Mouse (Mus musculus): ENCODE data around the gene Fgfr2. TPM values are rescaled to one million over a fixed set of nuclear protein-coding genes. Genes with fewer than 3 reads are reported as not detected.

Fgfr2 gene
- polyA plus RNA-seq, 1 experiment from 2014 or later: 110 TPM

DNA sequence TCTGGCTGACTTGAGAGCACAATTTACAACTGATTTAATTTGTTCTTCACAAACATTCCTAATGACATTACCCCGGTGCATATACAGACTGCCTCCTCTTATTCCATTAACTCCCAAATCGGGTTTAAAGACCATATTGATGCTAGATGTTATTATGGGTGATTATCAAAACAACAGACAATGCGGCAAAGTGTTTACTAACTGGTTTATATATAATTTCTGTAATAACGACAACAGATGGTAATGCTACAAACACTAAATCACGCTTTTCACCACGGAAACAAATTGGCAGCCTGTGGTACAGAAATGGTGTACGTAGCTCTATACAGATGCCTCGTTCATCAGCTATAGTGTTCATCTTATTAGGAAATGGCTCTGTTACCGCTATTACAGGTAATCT lies 1410.1 kb downstream of the Fgfr2 start:
- no peak overlapping the region for H3K9ac ChIP-seq (replicated peaks; ENCODE audit: low read depth)
- no peak overlapping the region for H3K27ac ChIP-seq (ENCODE audit: low read length)
- no peak overlapping the region for H3K4me2 ChIP-seq (replicated peaks; ENCODE audit: low read depth, low read length)
- no peaks in the 10 kb centered on the region for H3K9me3 ChIP-seq (ENCODE audit: low read length)
- 87% methylated on average over 9 of the region's 9 CpGs for WGBS
- H3K36me3 ChIP-seq (ENCODE audit: insufficient read depth, low read length): no peaks in the 10 kb centered on the region
- H3K27me3 ChIP-seq (replicated peaks; ENCODE audit: insufficient read depth, low read length): no peaks in the 10 kb centered on the region
- ATAC-seq (no peak), DNase-seq (ENCODE audit: low spot score) (no peak)
- no peaks in the 10 kb centered on the region for H3K4me1 ChIP-seq (ENCODE audit: insufficient read depth, low read depth, low read length)
- H3K4me3 ChIP-seq (ENCODE audit: low read depth, low read length): no peak overlapping the region
- TF ChIP-seq CTCF (IDR thresholded peaks at IDR 0.05) (no peak), EP300 (IDR thresholded peaks at IDR 0.05) (no peak)

DNA sequence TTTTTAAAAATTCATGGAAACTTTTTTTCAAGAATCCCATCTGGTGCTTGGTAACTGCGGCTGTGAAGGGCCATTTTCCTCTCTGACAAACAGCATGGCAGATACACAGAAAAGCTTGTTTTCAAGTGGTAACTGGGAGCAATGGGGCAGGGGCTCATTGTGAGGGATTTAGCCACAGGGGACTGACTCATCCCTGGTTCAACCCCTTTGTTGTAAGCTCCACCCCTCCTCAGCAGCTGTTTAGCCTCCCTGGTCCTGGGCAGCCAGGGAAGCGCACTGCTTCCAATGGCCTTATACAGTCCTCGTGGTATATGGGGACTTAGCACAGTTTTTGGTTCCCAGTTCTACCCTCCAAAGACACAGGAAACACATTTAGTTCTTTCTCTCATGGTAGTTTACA lies 1426.3 kb downstream of the Fgfr2 start:
- no peaks in the 10 kb centered on the region for H3K4me1 ChIP-seq (ENCODE audit: insufficient read depth, low read depth, low read length)
- H3K4me2 ChIP-seq (replicated peaks; ENCODE audit: low read depth, low read length): no peak overlapping the region
- H3K27ac ChIP-seq (ENCODE audit: low read length): no peak overlapping the region
- DNase-seq (ENCODE audit: low spot score): no peak
- no peaks in the 10 kb centered on the region for H3K9me3 ChIP-seq (ENCODE audit: low read length)
- H3K9ac ChIP-seq (replicated peaks; ENCODE audit: low read depth): no peak overlapping the region
- no peak for ATAC-seq
- no peak for TF ChIP-seq EP300 (IDR thresholded peaks at IDR 0.05)
- no peak for TF ChIP-seq CTCF (IDR thresholded peaks at IDR 0.05)
- 34% methylated on average over 3 of the region's 3 CpGs for WGBS
- no peaks in the 10 kb centered on the region for H3K27me3 ChIP-seq (replicated peaks; ENCODE audit: insufficient read depth, low read length)
- no peaks in the 10 kb centered on the region for H3K36me3 ChIP-seq (ENCODE audit: insufficient read depth, low read length)
- H3K4me3 ChIP-seq (ENCODE audit: low read depth, low read length): no peak overlapping the region

GRCm38 (mm10) chr7:131687324-131687723 lies 1435.8 kb downstream of the Fgfr2 start:
- H3K9me3 ChIP-seq (ENCODE audit: low read length): no peaks in the 10 kb centered on the region
- H3K27me3 ChIP-seq (replicated peaks; ENCODE audit: insufficient read depth, low read length): no peaks in the 10 kb centered on the region
- no peaks in the 10 kb centered on the region for H3K4me1 ChIP-seq (ENCODE audit: insufficient read depth, low read depth, low read length)
- DNase-seq (ENCODE audit: low spot score): peak; percentile 37
- no peak overlapping the region for H3K27ac ChIP-seq (ENCODE audit: low read length)
- H3K4me3 ChIP-seq (ENCODE audit: low read depth, low read length): no peak overlapping the region
- 86% methylated on average over 1 of the region's 1 CpGs for WGBS
- no peak for TF ChIP-seq EP300 (IDR thresholded peaks at IDR 0.05)
- TF ChIP-seq CTCF (IDR thresholded peaks at IDR 0.05): no peak
- H3K9ac ChIP-seq (replicated peaks; ENCODE audit: low read depth): no peak overlapping the region
- peak; percentile 57 for ATAC-seq
- no peaks in the 10 kb centered on the region for H3K36me3 ChIP-seq (ENCODE audit: insufficient read depth, low read length)
- H3K4me2 ChIP-seq (replicated peaks; ENCODE audit: low read depth, low read length): no peak overlapping the region

DNA sequence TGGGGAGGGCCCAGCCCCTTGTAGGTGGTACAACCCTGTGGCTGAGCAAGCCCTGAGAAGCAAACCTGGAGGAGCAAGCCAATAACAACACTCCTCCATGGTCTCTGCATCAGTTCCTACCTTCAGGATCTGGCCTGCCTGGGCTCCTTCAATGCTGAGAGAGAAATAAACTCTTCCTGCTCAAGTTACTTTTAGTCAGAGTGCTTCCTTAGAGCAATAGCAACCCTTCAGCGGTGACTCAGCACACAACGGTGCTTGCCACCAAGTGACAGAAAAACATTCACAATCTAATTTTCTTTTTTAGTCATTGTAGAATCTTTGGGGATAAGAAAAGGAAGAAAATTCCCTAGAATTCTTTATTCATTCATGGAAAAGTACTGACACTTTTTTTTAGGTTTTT lies 1446.0 kb downstream of the Fgfr2 start:
- DNase-seq (ENCODE audit: low spot score) (no peak), ATAC-seq (no peak)
- no peak overlapping the region for H3K9ac ChIP-seq (replicated peaks; ENCODE audit: low read depth)
- no peak overlapping the region for H3K27ac ChIP-seq (ENCODE audit: low read length)
- H3K4me1 ChIP-seq (ENCODE audit: insufficient read depth, low read depth, low read length): no peaks in the 10 kb centered on the region
- 93% methylated on average over 2 of the region's 2 CpGs for WGBS
- TF ChIP-seq EP300 (IDR thresholded peaks at IDR 0.05) (no peak), CTCF (IDR thresholded peaks at IDR 0.05) (no peak)
- no peaks in the 10 kb centered on the region for H3K9me3 ChIP-seq (ENCODE audit: low read length)
- H3K27me3 ChIP-seq (replicated peaks; ENCODE audit: insufficient read depth, low read length): no peaks in the 10 kb centered on the region
- no peak overlapping the region for H3K4me2 ChIP-seq (replicated peaks; ENCODE audit: low read depth, low read length)
- no peaks in the 10 kb centered on the region for H3K36me3 ChIP-seq (ENCODE audit: insufficient read depth, low read length)
- no peak overlapping the region for H3K4me3 ChIP-seq (ENCODE audit: low read depth, low read length)

- TF ChIP-seq CTCF (IDR thresholded peaks at IDR 0.05) (no peak), EP300 (IDR thresholded peaks at IDR 0.05) (no peak)
- WGBS: 71% methylated on average over 6 of the region's 6 CpGs
- ATAC-seq: no peak
- Histone ChIP-seq H3K9me3 (ENCODE audit: low read length) (no peaks in the 10 kb centered on the region), H3K27me3 (replicated peaks; ENCODE audit: insufficient read depth, low read length) (no peaks in the 10 kb centered on the region), H3K9ac (replicated peaks; ENCODE audit: low read depth) (no peak overlapping the region), H3K27ac (ENCODE audit: low read length) (no peak overlapping the region), H3K4me1 (ENCODE audit: insufficient read depth, low read depth, low read length) (no peaks in the 10 kb centered on the region), H3K36me3 (ENCODE audit: insufficient read depth, low read length) (no peaks in the 10 kb centered on the region), H3K4me3 (ENCODE audit: low read depth, low read length) (no peak overlapping the region), H3K4me2 (replicated peaks; ENCODE audit: low read depth, low read length) (no peak overlapping the region)
- DNase-seq (ENCODE audit: low spot score): no peak
Measured at GRCm38 (mm10) chr7:131670586-131670985, 1452.6 kb downstream of the Fgfr2 start.

DNA sequence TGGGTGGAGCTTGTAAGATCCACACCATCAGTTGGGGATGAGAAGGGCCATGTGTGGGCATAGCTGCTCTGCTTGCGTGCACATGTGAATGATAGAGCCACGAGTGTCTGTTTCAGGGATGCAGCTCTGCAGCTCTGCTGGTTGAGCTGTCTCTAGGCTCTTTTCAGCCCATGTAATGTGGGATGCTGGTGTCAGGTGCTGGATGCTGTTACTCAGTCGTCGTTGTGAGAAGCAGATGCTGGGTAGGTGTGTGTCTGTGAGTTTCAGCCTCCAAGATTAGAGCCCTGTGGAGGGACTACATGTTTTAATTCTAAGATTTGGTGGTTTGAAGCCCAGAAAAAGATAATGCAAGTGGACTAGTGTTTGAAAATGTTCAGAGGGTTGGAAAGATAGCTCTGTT lies 1453.8 kb downstream of the Fgfr2 start:
- Histone ChIP-seq H3K36me3 (ENCODE audit: insufficient read depth, low read length) (no peaks in the 10 kb centered on the region), H3K27me3 (replicated peaks; ENCODE audit: insufficient read depth, low read length) (no peaks in the 10 kb centered on the region), H3K9ac (replicated peaks; ENCODE audit: low read depth) (no peak overlapping the region), H3K4me3 (ENCODE audit: low read depth, low read length) (no peak overlapping the region), H3K4me2 (replicated peaks; ENCODE audit: low read depth, low read length) (no peak overlapping the region), H3K9me3 (ENCODE audit: low read length) (no peaks in the 10 kb centered on the region), H3K4me1 (ENCODE audit: insufficient read depth, low read depth, low read length) (no peaks in the 10 kb centered on the region), H3K27ac (ENCODE audit: low read length) (no peak overlapping the region)
- no peak for TF ChIP-seq CTCF (IDR thresholded peaks at IDR 0.05)
- no peak for TF ChIP-seq EP300 (IDR thresholded peaks at IDR 0.05)
- ATAC-seq: no peak
- 79% methylated on average over 4 of the region's 4 CpGs for WGBS
- DNase-seq (ENCODE audit: low spot score): no peak

DNA sequence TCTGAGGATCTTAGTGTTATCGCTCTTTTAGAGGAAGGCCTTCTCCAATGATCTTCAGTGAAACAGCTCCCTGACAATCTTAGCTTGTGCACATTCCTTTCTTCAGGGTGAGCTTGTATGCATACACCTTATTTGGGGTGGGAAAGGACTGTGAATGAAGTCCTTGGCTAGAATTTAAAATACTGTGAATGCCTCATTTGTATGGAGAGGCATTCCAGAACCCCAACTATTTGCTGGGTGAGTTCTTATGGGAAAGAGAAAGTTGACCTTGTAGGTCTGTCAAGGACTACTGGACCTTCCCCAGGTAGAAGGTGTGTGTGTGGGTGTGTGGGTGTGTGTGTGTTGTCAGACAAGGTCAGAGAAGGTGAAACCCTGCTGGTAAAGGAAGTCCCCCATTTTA lies 1462.4 kb downstream of the Fgfr2 start:
- TF ChIP-seq EP300 (IDR thresholded peaks at IDR 0.05) (no peak), CTCF (IDR thresholded peaks at IDR 0.05) (no peak)
- ATAC-seq (peak; percentile 30; the same call in 1 of the 2 replicates), DNase-seq (ENCODE audit: low spot score) (no peak)
- Histone ChIP-seq H3K4me1 (ENCODE audit: insufficient read depth, low read depth, low read length) (no peaks in the 10 kb centered on the region), H3K36me3 (ENCODE audit: insufficient read depth, low read length) (no peaks in the 10 kb centered on the region), H3K9ac (replicated peaks; ENCODE audit: low read depth) (no peak overlapping the region), H3K4me2 (replicated peaks; ENCODE audit: low read depth, low read length) (no peak overlapping the region), H3K4me3 (ENCODE audit: low read depth, low read length) (no peak overlapping the region), H3K9me3 (ENCODE audit: low read length) (no peaks in the 10 kb centered on the region), H3K27ac (ENCODE audit: low read length) (no peak overlapping the region), H3K27me3 (replicated peaks; ENCODE audit: insufficient read depth, low read length) (no peaks in the 10 kb centered on the region)
- WGBS: 88% methylated on average over 1 of the region's 1 CpGs
